Mouse (Mus musculus): ENCODE data around the gene Efl1.

Efl1 gene

GRCm38 (mm10) chr7:82812186-82813155 is 164.1 kb downstream of the Efl1 start:
- DNase-seq (ENCODE audit: low spot score) = no peak

GRCm38 (mm10) chr7:82819541-82819940 is 171.1 kb downstream of the Efl1 start:
- DNase-seq (ENCODE audit: low spot score) = no peak

- no peak for DNase-seq (ENCODE audit: low spot score)
These were observed 172.2 kb downstream of the Efl1 start for GRCm38 (mm10) chr7:82820661-82821060.

- DNase-seq (ENCODE audit: low spot score) = no peak
These were observed 173.1 kb downstream of the Efl1 start for GRCm38 (mm10) chr7:82821501-82821900.

- DNase-seq (ENCODE audit: low spot score) = no peak
These were observed 174.1 kb downstream of the Efl1 start for GRCm38 (mm10) chr7:82822528-82822927.
